11 mouse cellular contexts compared by ENCODE assay signal in genomic region chr2:28294509-28294908, GRCm38 (mm10).
DNase-seq lines count a peak whose midpoint lies in the region; ATAC-seq and TF ChIP-seq lines count a peak whose summit lies in the region.
"Had no signal": no experiment of that assay in that cellular context is flagged by ENCODE, and none has a peak within 500 bp of the region (broad histone marks: within the 10 kb centered on the region; RNA-seq: fewer than 3 reads in every experiment).

No protein-coding gene starts in this region.

- peak; percentile 90 for DNase-seq in heart, adult 11 months
- DNase-seq in heart, adult 8-10 months (ENCODE audit: low spot score): no peak
- peak; percentile 38 for DNase-seq in adrenal gland, postnatal 10 days
- DNase-seq in forebrain, embryonic 14.5 days (ENCODE audit: low spot score): no peak
- no peak for DNase-seq in lung, postnatal 0 days (ENCODE audit: low spot score)
- DNase-seq: cerebellum, adult 9-11 months; spleen, adult 18-20 months had no signal

- H3K27me3 ChIP-seq in intestine, postnatal 0 days (replicated peaks; ENCODE audit: control insufficient read depth, insufficient read depth, low read length): no peaks in the 10 kb centered on the region
- H3K27me3 ChIP-seq in midbrain, embryonic 12.5 days: peaks cover 51% of the 10 kb centered on the region
- 0 out of 2 replicates have a peak, but pooled peaks cover 13% of the 10 kb centered on the region for H3K27me3 ChIP-seq in forebrain, embryonic 14.5 days (replicated peaks; ENCODE audit: control insufficient read depth, insufficient read depth, low read length)
- H3K27me3 ChIP-seq in lung, postnatal 0 days (replicated peaks; ENCODE audit: insufficient read depth, low read length): no peaks in the 10 kb centered on the region
- H3K27me3 ChIP-seq: limb, embryonic 13.5 days had no signal

- H3K27ac ChIP-seq in intestine, postnatal 0 days (ENCODE audit: low read depth, low read length): no peak overlapping the region
- peak overlapping the region; percentile 11; the same call in 1 of the 2 replicates for H3K27ac ChIP-seq in midbrain, embryonic 12.5 days (replicated peaks)
- no peak overlapping the region for H3K27ac ChIP-seq in forebrain, embryonic 14.5 days (ENCODE audit: low read depth, low read length)
- no peak overlapping the region for H3K27ac ChIP-seq in lung, postnatal 0 days (ENCODE audit: low read length)
- H3K27ac ChIP-seq: limb, embryonic 13.5 days had no signal

- TF ChIP-seq CTCF in intestine, postnatal 0 days (IDR thresholded peaks at IDR 0.05; ENCODE audit: low read depth): no peak
- no peak for TF ChIP-seq CTCF in lung, postnatal 0 days (IDR thresholded peaks at IDR 0.05)

- H3K9ac ChIP-seq in intestine, postnatal 0 days (ENCODE audit: low read depth, low read length): no peak overlapping the region
- H3K9ac ChIP-seq in midbrain, embryonic 12.5 days (replicated peaks): no peak overlapping the region
- H3K9ac ChIP-seq in forebrain, embryonic 14.5 days (ENCODE audit: low read length): no peak overlapping the region; the same call in 1 of the 2 replicates
- no peak overlapping the region for H3K9ac ChIP-seq in lung, postnatal 0 days (replicated peaks; ENCODE audit: low read depth)
- H3K9ac ChIP-seq: limb, embryonic 13.5 days had no signal

- peak; percentile 41; the same call in 1 of the 2 replicates for ATAC-seq in intestine, postnatal 0 days
- peak; percentile 55; the same call in 1 of the 2 replicates for ATAC-seq in midbrain, embryonic 12.5 days (ENCODE audit: low FRiP score, low read depth)
- no peak for ATAC-seq in monocyte, adult 5-6 weeks (replicated peaks; ENCODE audit: insufficient number of reproducible peaks, low FRiP score, low TSS enrichment, poor library complexity, severe bottlenecking)
- no peak for ATAC-seq in forebrain, embryonic 14.5 days
- ATAC-seq in lung, postnatal 0 days: no peak

- H3K4me1 ChIP-seq in intestine, postnatal 0 days (replicated peaks; ENCODE audit: control insufficient read depth, insufficient read depth, low read length): no peaks in the 10 kb centered on the region
- peaks cover 37% of the 10 kb centered on the region for H3K4me1 ChIP-seq in midbrain, embryonic 12.5 days
- H3K4me1 ChIP-seq in forebrain, embryonic 14.5 days (ENCODE audit: control insufficient read depth, insufficient read depth, low read length): peaks cover 10% of the 10 kb centered on the region
- no peaks in the 10 kb centered on the region for H3K4me1 ChIP-seq in lung, postnatal 0 days (ENCODE audit: insufficient read depth, low read depth, low read length)

- no peaks in the 10 kb centered on the region for H3K9me3 ChIP-seq in intestine, postnatal 0 days (ENCODE audit: control insufficient read depth)
- H3K9me3 ChIP-seq in midbrain, embryonic 12.5 days: no peaks in the 10 kb centered on the region
- H3K9me3 ChIP-seq in forebrain, embryonic 14.5 days (replicated peaks; ENCODE audit: control insufficient read depth, low read length): no peaks in the 10 kb centered on the region
- no peaks in the 10 kb centered on the region for H3K9me3 ChIP-seq in lung, postnatal 0 days (ENCODE audit: low read length)
- H3K9me3 ChIP-seq: limb, embryonic 13.5 days had no signal

- H3K4me2 ChIP-seq in intestine, postnatal 0 days (replicated peaks; ENCODE audit: low read depth): no peak overlapping the region
- H3K4me2 ChIP-seq in midbrain, embryonic 12.5 days (replicated peaks): no peak overlapping the region
- H3K4me2 ChIP-seq in forebrain, embryonic 14.5 days (ENCODE audit: low read length): no peak overlapping the region
- no peak overlapping the region for H3K4me2 ChIP-seq in lung, postnatal 0 days (replicated peaks; ENCODE audit: low read depth, low read length)
- H3K4me2 ChIP-seq: limb, embryonic 13.5 days had no signal

- H3K36me3 ChIP-seq in intestine, postnatal 0 days (ENCODE audit: control insufficient read depth, insufficient read depth): no peaks in the 10 kb centered on the region
- no peaks in the 10 kb centered on the region for H3K36me3 ChIP-seq in midbrain, embryonic 12.5 days
- H3K36me3 ChIP-seq in forebrain, embryonic 14.5 days (ENCODE audit: control insufficient read depth, insufficient read depth, low read length): no peaks in the 10 kb centered on the region
- H3K36me3 ChIP-seq in lung, postnatal 0 days (ENCODE audit: insufficient read depth, low read length): no peaks in the 10 kb centered on the region
- H3K36me3 ChIP-seq: limb, embryonic 13.5 days had no signal

- WGBS in intestine, postnatal 0 days: 31% methylated on average over 7 of the region's 7 CpGs
- WGBS in midbrain, embryonic 12.5 days: 43% methylated on average over 7 of the region's 7 CpGs
- WGBS in forebrain, embryonic 14.5 days: 63% methylated on average over 7 of the region's 7 CpGs
- 39% methylated on average over 7 of the region's 7 CpGs for WGBS in lung, postnatal 0 days

- H3K4me3 ChIP-seq in intestine, postnatal 0 days (ENCODE audit: low read depth, low read length): no peak overlapping the region
- no peak overlapping the region for H3K4me3 ChIP-seq in midbrain, embryonic 12.5 days
- no peak overlapping the region for H3K4me3 ChIP-seq in forebrain, embryonic 14.5 days (ENCODE audit: low read depth, low read length)
- no peak overlapping the region for H3K4me3 ChIP-seq in lung, postnatal 0 days (ENCODE audit: low read depth, low read length)
- H3K4me3 ChIP-seq: limb, embryonic 13.5 days had no signal

- no peak for TF ChIP-seq EP300 in lung, postnatal 0 days (IDR thresholded peaks at IDR 0.05)

Comparison
In these comparisons a context has a peak if more than half of its experiments do, and no peak if none do; other contexts are left out.
1. DNase-seq: peak in heart, adult 11 months (single experiment) and adrenal gland, postnatal 10 days (single experiment); none in heart, adult 8-10 months (single experiment), forebrain, embryonic 14.5 days (single experiment) and lung, postnatal 0 days (single experiment).
2. ATAC-seq: peak in intestine, postnatal 0 days (single experiment) and midbrain, embryonic 12.5 days (single experiment); none in monocyte, adult 5-6 weeks (single experiment), forebrain, embryonic 14.5 days (single experiment) and lung, postnatal 0 days (single experiment).